Mouse (Mus musculus) kidney, postnatal 0 days (tissue): ENCODE measurements around the gene Dnah1. TPM values are rescaled to one million over a fixed set of nuclear protein-coding genes. Genes with fewer than 3 reads are reported as not detected.

Experiments used
- ATAC-seq: fragments of 200-750 bp; cut with Nextera tagmentation; replicated peaks from 2 replicates; pipeline ENCODE4 v1.8.0; 2017; ENCODE audit warnings: low read depth, moderate number of reproducible peaks, moderate TSS enrichment, moderate library complexity; ENCODE audit not compliant: low FRiP score
- DNase-seq: peaks from one replicate; pipeline ENCODE4 v3.0.0-alpha.2; 2016; ENCODE audit warnings: low spot score
- H3K27ac ChIP-seq: fragments of 300-500 bp; sonication (generic); 2 replicates; pipeline ENCODE4 v1.5.1; 2014; ENCODE audit warnings: mild to moderate bottlenecking
- H3K27me3 ChIP-seq: fragments of 300-500 bp; sonication (generic); 2 replicates; pipeline ENCODE4 v1.6.1; 2014; ENCODE audit warnings: low read length, mixed read lengths; ENCODE audit not compliant: insufficient read depth
- H3K36me3 ChIP-seq: fragments of 300-500 bp; sonication (generic); 2 replicates; pipeline ENCODE4 v1.6.1; 2014; ENCODE audit warnings: low read length, mixed read lengths; ENCODE audit not compliant: insufficient read depth
- H3K4me1 ChIP-seq: fragments of 300-500 bp; sonication (generic); replicated peaks from 2 replicates; pipeline ENCODE4 v1.6.1; 2014; ENCODE audit warnings: antibody characterized with exemption, low read length, mixed read lengths; ENCODE audit not compliant: insufficient read depth
- H3K4me2 ChIP-seq: fragments of 300-500 bp; sonication (generic); 2 replicates; pipeline ENCODE4 v1.6.1; 2014; ENCODE audit warnings: mild to moderate bottlenecking, low read length, moderate library complexity, mixed read lengths
- H3K4me3 ChIP-seq: fragments of 300-500 bp; sonication (generic); replicated peaks from 2 replicates; pipeline ENCODE4 v1.5.1; 2014; ENCODE audit warnings: low read depth, low read length
- H3K9ac ChIP-seq: fragments of 300-500 bp; sonication (generic); 2 replicates; pipeline ENCODE4 v1.6.1; 2014; ENCODE audit warnings: low read depth, low read length
- H3K9me3 ChIP-seq: fragments of 300-500 bp; sonication (generic); replicated peaks from 2 replicates; pipeline ENCODE4 v1.6.1; 2016; ENCODE audit warnings: low read length, inconsistent platforms, mixed read lengths
- CTCF ChIP-seq: IDR thresholded peaks from 2 replicates; pipeline ENCODE4 v1.5.1; 2016; ENCODE audit warnings: antibody characterized with exemption, low read depth, mild to moderate bottlenecking, moderate library complexity
- WGBS: fragments of 180-500 bp; shearing (Covaris S2); extraction: QIAGEN DNeasy Blood & Tissue Kit; methylation state at CpG from one replicate; pipeline ENCODE4 v1.1.7; 2014; 5-methylcytosine and 5-hydroxymethylcytosine counted together
- polyA plus RNA-seq: library from polyadenylated mRNA; unstranded; fragments of >200 nt; fragmentation: Nextera tagmentation; extraction: Ambion mirVana; gene quantifications from 2 replicates; pipeline ENCODE4 v1.2.1, GENCODE M21; 2015

Dnah1 gene
- polyA plus RNA-seq, 1 experiment from 2014 or later = 4.3 TPM

DNA sequence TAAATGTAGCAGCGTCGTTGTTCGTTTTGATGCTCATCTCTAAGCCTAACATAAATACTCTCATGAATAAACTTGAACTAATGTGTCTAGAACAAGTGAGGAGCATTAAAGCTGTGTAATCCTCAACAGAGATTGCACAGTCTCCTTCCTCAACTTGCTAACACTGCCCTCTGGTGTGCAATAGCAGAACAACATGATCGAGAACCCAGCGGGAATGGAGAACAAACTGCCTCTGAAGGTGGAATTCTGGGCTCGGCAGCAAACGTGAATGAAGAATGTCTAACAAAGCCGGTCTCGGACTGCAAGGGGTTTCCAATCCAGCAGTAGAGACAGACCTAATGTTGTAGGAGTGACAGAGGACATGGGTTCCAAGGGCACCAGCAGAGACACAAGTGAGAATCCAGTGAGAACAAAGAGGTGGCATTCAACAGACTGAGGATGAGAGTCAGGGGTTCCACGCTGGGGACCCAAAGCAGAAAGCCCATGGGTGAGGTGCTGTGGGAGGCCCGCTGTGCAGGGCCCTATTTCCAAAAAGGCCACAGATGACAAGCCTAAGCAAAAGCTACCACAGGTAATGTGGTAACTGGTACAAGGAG, 89.6 kb downstream of the Dnah1 start:
- WGBS = 17% methylated on average over 11 of the region's 11 CpGs
- H3K4me2 ChIP-seq = no peak overlapping the region
- H3K4me3 ChIP-seq = no peak overlapping the region
- no peak overlapping the region for H3K9ac ChIP-seq
- no peaks in the 10 kb centered on the region; the same call in 1 of the 2 replicates for H3K4me1 ChIP-seq
- no peaks in the 10 kb centered on the region for H3K27me3 ChIP-seq
- DNase-seq (peak; percentile 89), ATAC-seq (no peak; the same call in 1 of the 2 replicates)
- no peaks in the 10 kb centered on the region for H3K9me3 ChIP-seq
- peak overlapping the region; percentile 70 for H3K27ac ChIP-seq
- peak; percentile 96 for TF ChIP-seq CTCF
- peaks cover 7% of the 10 kb centered on the region; the same call in 1 of the 2 replicates for H3K36me3 ChIP-seq

DNA sequence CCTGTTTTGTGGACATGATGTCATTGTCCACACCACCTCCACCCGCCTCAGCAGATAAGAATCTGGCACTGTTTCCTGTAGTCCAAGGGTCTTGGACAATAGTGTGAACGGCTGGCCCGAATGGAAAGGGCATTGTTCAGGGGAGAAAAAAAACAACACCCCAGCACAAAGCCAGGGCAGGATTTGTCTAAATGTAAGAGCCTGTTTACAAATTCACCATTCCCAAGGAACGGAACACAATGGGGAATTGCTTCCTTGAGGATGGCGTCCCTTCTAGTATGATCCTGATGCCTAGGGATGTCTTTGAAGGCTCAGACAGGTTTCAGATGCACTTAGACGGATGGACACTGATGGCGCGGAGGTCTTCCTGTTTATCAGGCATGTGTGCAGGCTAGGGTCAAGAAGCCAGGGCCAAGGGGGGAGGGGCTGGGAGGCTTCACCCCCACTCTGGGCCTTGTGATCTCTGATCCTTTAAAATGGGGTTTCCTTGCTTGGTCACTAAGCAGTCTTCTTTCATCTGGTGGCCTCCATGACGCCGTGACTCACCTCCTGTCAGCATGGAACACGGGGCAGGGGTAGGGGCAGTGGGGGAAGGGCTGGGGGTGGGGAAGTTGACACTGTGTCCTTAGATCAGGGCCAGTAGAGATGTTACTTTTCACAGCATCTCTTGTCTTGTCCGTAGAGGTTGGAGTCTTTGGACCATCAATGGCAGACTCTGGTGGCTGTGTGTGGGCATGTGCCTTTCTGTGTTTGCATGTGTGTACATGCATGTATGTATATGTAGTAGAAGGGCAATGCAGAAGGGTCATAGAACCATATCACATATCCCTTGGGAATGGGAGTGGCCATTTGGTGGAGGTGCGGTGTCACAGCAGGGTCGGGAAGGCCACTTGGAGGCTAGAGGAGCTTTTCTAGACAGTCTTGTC, 90.4 kb downstream of the Dnah1 start:
- ATAC-seq = no peak; the same call in 1 of the 2 replicates
- Histone ChIP-seq H3K4me3 (no peak overlapping the region), H3K4me1 (no peaks in the 10 kb centered on the region; the same call in 1 of the 2 replicates), H3K27ac (peak overlapping the region; percentile 70), H3K9ac (no peak overlapping the region), H3K27me3 (no peaks in the 10 kb centered on the region), H3K36me3 (peaks cover 5% of the 10 kb centered on the region; the same call in 1 of the 2 replicates), H3K4me2 (no peak overlapping the region), H3K9me3 (no peaks in the 10 kb centered on the region)
- 71% methylated on average over 14 of the region's 14 CpGs for WGBS
- TF ChIP-seq CTCF = no peak
- peak; percentile 49 for DNase-seq

DNA sequence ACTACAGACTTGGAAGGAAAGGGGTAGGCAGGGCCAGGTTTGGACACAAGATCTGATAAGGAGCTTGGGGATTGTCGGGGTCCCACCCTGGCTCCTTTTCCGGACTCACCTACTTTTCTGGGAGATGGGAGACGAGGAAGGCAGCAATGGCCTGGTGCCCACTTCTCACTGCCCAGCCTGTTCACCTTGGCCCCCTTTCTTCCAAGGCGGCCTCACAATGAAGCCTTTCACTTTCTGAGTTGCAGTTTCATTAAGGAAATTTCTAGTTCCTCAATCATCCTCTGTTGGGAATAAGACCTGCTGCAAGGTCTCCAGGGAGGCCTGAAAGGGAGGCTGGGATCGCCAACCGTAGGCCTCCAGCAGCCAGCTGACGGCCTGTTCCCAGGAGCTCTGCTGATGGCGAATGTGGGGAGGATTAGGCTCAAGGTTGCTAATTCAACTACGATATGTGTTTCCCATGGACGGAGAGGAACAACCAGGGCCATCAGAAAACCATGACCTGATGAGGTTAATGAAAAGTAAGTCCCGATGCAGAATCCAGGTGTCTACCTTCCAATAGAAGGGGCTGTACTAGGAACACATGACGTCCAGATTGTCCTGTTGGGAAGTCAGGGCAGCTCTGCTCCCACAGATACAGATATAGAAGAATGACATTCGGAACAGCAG, 91.2 kb downstream of the Dnah1 start:
- Histone ChIP-seq H3K4me1 (peaks cover 6% of the 10 kb centered on the region), H3K9me3 (no peaks in the 10 kb centered on the region), H3K9ac (no peak overlapping the region; the same call in 1 of the 2 replicates), H3K36me3 (no peaks in the 10 kb centered on the region), H3K27ac (peak overlapping the region; percentile 69), H3K4me3 (no peak overlapping the region), H3K27me3 (no peaks in the 10 kb centered on the region), H3K4me2 (no peak overlapping the region)
- ATAC-seq (no peak; the same call in 1 of the 2 replicates), DNase-seq (no peak)
- no peak for TF ChIP-seq CTCF
- WGBS = 80% methylated on average over 13 of the region's 13 CpGs

GRCm38 (mm10) chr14:31230442-31230841, 93.3 kb downstream of the Dnah1 start:
- H3K27ac ChIP-seq = peak overlapping the region; percentile 54; the same call in 1 of the 2 replicates

DNA sequence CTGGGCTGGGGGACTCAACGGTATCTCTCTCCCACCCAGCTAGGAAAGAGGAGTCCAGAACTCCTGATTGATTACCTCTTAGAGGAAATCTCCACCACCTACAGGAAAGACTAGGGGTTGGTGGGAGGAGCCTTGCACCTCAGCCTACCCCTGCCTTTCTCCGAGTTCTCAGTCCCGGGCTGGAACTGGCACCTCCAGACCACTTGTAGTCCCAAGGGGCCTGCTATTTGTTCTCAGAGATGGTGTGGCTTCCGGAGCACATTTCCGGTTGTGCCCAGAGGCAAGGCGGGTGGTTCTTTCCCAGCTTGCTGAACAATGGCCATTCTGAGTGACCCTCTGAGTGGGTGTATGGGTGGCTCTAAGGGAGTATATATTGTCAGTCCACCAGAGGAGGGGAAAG, 95.5 kb downstream of the Dnah1 start:
- no peak for DNase-seq
- TF ChIP-seq CTCF = no peak
- H3K9me3 ChIP-seq = no peaks in the 10 kb centered on the region
- H3K4me2 ChIP-seq = no peak overlapping the region
- no peak overlapping the region for H3K4me3 ChIP-seq
- 55% methylated on average over 6 of the region's 6 CpGs for WGBS
- no peak overlapping the region for H3K9ac ChIP-seq
- peak overlapping the region; percentile 82; the same call in 1 of the 2 replicates for H3K27ac ChIP-seq
- H3K36me3 ChIP-seq = no peaks in the 10 kb centered on the region
- no peak for ATAC-seq
- H3K4me1 ChIP-seq = peaks cover 16% of the 10 kb centered on the region
- no peaks in the 10 kb centered on the region for H3K27me3 ChIP-seq

More at GRCm38 (mm10) chr14:31230442-31230841, 93.3 kb downstream of the Dnah1 start:
- Histone ChIP-seq H3K9me3 (no peaks in the 10 kb centered on the region), H3K4me3 (no peak overlapping the region), H3K4me2 (no peak overlapping the region), H3K9ac (no peak overlapping the region), H3K36me3 (no peaks in the 10 kb centered on the region), H3K27me3 (no peaks in the 10 kb centered on the region), H3K4me1 (peaks cover 16% of the 10 kb centered on the region)
- no peak for ATAC-seq
- 60% methylated on average over 8 of the region's 8 CpGs for WGBS
- no peak for TF ChIP-seq CTCF
- DNase-seq = no peak

GRCm38 (mm10) chr14:31226978-31227377, 96.7 kb downstream of the Dnah1 start:
- H3K27ac ChIP-seq = peak overlapping the region; percentile 82
- H3K4me1 ChIP-seq = peaks cover 16% of the 10 kb centered on the region
- H3K4me3 ChIP-seq = no peak overlapping the region
- DNase-seq = peak; percentile 89
- no peaks in the 10 kb centered on the region for H3K36me3 ChIP-seq
- H3K9ac ChIP-seq = no peak overlapping the region
- H3K27me3 ChIP-seq = no peaks in the 10 kb centered on the region
- 15% methylated on average over 4 of the region's 4 CpGs for WGBS
- H3K4me2 ChIP-seq = no peak overlapping the region
- ATAC-seq = peak; percentile 89
- H3K9me3 ChIP-seq = no peaks in the 10 kb centered on the region
- TF ChIP-seq CTCF = no peak
